Mouse (Mus musculus) ES-Bruce4 (cell line): ENCODE data around the gene Nuf2. TPM values are rescaled to one million over a fixed set of nuclear protein-coding genes. Genes with fewer than 3 reads are reported as not detected.
A peak's percentile ranks its signal among the peaks of the same experiment; 100 is the strongest.

Experiments
- H3K27ac ChIP-seq: 2 replicates; pipeline ENCODE4 v1.5.1; 2012; ENCODE audit warnings: low read length, inconsistent platforms; ENCODE audit not compliant: insufficient read depth
- H3K27me3 ChIP-seq: 2 replicates; pipeline ENCODE4 v1.6.1; 2012; ENCODE audit warnings: mild to moderate bottlenecking, low read length, inconsistent platforms; ENCODE audit not compliant: control insufficient read depth, poor library complexity, insufficient read depth, severe bottlenecking
- H3K36me3 ChIP-seq: 2 replicates; pipeline ENCODE4 v1.6.1; 2012; ENCODE audit warnings: inconsistent platforms, mild to moderate bottlenecking, low read length, moderate library complexity; ENCODE audit not compliant: control insufficient read depth, poor library complexity, insufficient read depth, severe bottlenecking
- H3K4me1 ChIP-seq: one replicate; pipeline ENCODE4 v1.8.1; 2011; ENCODE audit warnings: low read length; ENCODE audit not compliant: control insufficient read depth, insufficient read depth
- H3K4me3 ChIP-seq: 2 replicates; pipeline ENCODE4 v1.5.1; 2011; ENCODE audit warnings: low read depth, mild to moderate bottlenecking, low read length
- H3K9ac ChIP-seq: 2 replicates; pipeline ENCODE4 v1.6.1; 2012; ENCODE audit warnings: low read depth, mild to moderate bottlenecking, inconsistent platforms; ENCODE audit not compliant: poor library complexity, severe bottlenecking
- H3K9me3 ChIP-seq: replicated peaks from 2 replicates; pipeline ENCODE4 v1.6.1; 2012; ENCODE audit warnings: mild to moderate bottlenecking, low read length, inconsistent platforms; ENCODE audit not compliant: control insufficient read depth, poor library complexity, insufficient read depth, severe bottlenecking
- CTCF ChIP-seq: IDR thresholded peaks from one replicate; pipeline ENCODE4 v1.8.1; 2011; ENCODE audit warnings: low read depth, low read length
- EP300 ChIP-seq: IDR thresholded peaks from 2 replicates; pipeline ENCODE4 v1.6.1; 2011; ENCODE audit warnings: low read depth, low read length; ENCODE audit not compliant: insufficient read depth
- POLR2A ChIP-seq: IDR thresholded peaks from one replicate; pipeline ENCODE4 v1.8.1; 2011; ENCODE audit warnings: low read length; ENCODE audit not compliant: insufficient read depth
- polyA plus RNA-seq: library from polyadenylated mRNA; stranded (reverse); fragments of >200 nt; gene quantifications from 2 replicates; pipeline ENCODE4 v1.2.4, GENCODE M21; 2011; ENCODE audit warnings: low read depth; ENCODE audit not compliant: missing spikeins, insufficient read depth, insufficient read length

Gene Nuf2
- polyA plus RNA-seq, 1 experiment: 58.3 TPM

DNA sequence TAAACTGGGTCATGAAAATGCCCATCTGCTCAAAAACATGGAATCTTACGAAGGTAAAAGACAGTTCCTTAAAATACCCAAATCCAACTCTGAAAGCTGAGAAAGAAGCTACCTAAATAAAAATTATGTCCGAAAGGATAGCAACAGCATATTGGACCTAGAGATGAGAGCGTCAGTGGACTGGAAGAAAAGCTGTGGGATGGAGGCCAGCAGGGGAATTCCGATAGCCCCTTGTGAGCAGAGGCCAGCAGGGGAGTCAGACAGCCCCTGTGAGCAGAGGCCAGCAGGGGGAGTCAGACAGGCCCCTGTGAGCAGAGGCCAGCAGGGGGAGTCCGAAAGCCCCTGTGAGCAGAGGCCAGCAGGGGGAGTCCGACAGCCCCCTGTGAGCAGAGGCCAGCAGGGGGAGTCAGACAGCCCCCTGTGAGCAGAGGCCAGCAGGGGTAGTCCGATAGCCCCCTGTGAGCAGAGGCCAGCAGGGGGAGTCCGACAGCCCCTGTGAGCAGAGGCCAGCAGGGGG, 13.8 kb downstream of the Nuf2 start:
- Histone ChIP-seq H3K4me3 (no peak overlapping the region), H3K9ac (no peak overlapping the region), H3K4me1 (no peaks in the 10 kb centered on the region), H3K36me3 (peaks cover 24% of the 10 kb centered on the region), H3K27ac (no peak overlapping the region), H3K27me3 (no peaks in the 10 kb centered on the region), H3K9me3 (no peaks in the 10 kb centered on the region)
- TF ChIP-seq EP300 (no peak), CTCF (peak; percentile 3), POLR2A (no peak)

DNA sequence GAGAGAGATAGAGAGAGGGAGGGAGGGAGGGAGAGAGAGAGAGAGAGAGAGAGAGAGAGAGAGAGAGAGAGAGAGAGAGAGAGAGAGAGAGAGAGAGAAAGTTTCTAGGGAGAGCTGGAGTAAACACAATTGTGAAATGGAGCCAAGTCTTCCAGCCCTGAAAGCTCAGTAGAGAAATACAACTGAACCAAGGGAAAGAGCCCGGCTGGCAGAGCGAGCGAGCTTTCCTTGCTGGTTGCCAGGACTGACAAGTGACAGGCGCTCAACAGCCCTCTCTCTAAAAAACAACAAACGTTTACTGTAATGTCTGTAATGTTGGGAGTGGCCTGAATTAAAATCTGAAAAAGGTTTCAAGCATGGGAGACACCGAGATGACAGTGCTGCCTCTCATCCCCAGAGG, 24.9 kb downstream of the Nuf2 start:
- Histone ChIP-seq H3K9ac (no peak overlapping the region), H3K9me3 (no peaks in the 10 kb centered on the region), H3K4me1 (no peaks in the 10 kb centered on the region), H3K27ac (no peak overlapping the region), H3K36me3 (peaks cover 44% of the 10 kb centered on the region), H3K27me3 (no peaks in the 10 kb centered on the region), H3K4me3 (no peak overlapping the region)
- no peak for TF ChIP-seq EP300

DNA sequence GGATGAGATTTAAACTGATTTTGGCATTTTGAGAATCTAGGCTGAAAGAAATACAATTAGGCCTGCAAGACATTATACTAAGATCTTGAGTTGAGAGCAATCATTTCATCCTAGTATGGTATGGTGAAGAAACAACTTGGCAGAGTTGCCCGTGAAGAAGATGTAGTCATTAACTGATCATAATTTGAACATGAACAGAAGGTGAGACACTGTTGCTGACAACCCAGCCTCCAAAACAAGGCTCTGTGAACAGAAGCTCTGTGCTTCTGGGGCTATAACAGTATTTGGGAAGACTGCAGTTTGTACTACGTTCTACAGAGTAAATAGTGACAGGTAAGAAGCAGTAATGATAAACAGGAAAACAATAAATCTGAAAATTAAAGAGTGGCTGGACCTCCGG, 28.4 kb downstream of the Nuf2 start:
- TF ChIP-seq POLR2A: no peak
- no peak for TF ChIP-seq EP300
- no peak for TF ChIP-seq CTCF
- Histone ChIP-seq H3K27me3 (no peaks in the 10 kb centered on the region), H3K4me3 (no peak overlapping the region), H3K27ac (no peak overlapping the region), H3K36me3 (peaks cover 47% of the 10 kb centered on the region), H3K9ac (no peak overlapping the region), H3K4me1 (no peaks in the 10 kb centered on the region), H3K9me3 (no peaks in the 10 kb centered on the region)

DNA sequence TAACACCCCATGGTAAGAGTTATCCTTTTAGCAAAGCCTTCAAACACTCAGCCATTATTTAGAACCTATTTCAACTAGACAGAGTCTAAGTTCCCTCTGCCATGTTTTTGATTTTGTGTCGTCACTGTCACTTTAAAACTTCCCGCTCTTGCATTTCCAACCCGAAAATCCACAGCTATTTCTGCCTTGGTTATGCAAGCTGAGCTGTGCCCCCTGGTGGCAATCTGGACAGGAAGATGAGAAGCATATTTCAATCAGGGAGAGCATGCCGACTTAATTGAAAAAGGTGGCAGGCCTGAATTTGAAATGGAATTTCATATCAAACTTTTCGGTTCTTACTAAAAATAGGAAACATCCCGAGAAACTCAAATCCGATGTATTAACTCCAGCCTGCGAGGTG, 35.6 kb downstream of the Nuf2 start:
- Histone ChIP-seq H3K4me3 (no peak overlapping the region), H3K27ac (no peak overlapping the region), H3K9me3 (no peaks in the 10 kb centered on the region), H3K9ac (no peak overlapping the region), H3K27me3 (no peaks in the 10 kb centered on the region), H3K4me1 (no peaks in the 10 kb centered on the region), H3K36me3 (peaks cover 6% of the 10 kb centered on the region)
- TF ChIP-seq EP300 (no peak), CTCF (peak; percentile 6), POLR2A (no peak)

DNA sequence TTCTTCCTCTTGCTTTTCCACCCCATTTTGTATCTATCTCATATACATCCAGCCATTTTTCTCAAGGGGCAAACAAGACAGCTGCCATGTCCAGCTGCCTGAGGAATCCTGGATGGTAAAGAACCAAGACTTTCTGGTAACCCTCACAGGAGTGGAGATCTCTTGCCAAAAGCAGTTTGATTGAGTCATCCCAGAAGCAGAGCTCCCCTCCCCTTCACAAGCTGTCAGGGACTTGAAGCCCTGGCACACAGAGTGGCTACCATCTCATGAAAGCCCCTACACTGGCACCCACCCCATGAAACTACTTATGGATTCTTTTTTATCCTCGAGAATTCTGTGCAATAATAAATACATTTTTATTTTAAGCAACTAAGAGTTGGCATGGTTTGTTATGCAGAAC, 39.7 kb downstream of the Nuf2 start:
- no peak overlapping the region for H3K9ac ChIP-seq
- H3K36me3 ChIP-seq: no peaks in the 10 kb centered on the region
- no peak overlapping the region for H3K27ac ChIP-seq
- TF ChIP-seq CTCF: no peak
- no peak for TF ChIP-seq EP300
- TF ChIP-seq POLR2A: no peak
- H3K4me1 ChIP-seq: no peaks in the 10 kb centered on the region
- H3K27me3 ChIP-seq: no peaks in the 10 kb centered on the region
- no peaks in the 10 kb centered on the region for H3K9me3 ChIP-seq
- no peak overlapping the region for H3K4me3 ChIP-seq

DNA sequence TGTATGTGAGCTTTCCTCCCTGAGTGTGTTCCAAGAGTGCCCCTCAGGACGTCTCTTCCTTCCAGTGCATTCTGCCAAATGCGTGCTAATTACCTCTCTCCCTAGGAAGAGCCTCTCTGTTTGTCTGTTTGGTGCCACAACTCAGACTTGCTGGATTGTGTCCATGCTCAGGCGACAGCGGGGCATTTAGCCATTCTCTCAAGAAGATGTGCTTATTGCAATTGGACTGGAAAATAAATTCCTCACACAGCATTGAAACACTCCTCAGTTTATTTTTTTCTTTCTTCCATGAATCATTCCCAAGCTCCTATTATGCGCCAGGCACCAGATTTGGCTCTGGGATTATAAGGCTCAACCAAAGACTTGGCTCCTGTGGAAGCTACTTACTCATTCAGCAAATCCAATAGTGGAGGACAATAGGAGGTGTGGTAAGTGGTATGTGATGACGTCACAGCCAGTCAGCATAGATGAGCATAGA, 45.8 kb downstream of the Nuf2 start:
- no peaks in the 10 kb centered on the region; the same call in 1 of the 2 replicates for H3K27me3 ChIP-seq
- H3K4me3 ChIP-seq: no peak overlapping the region
- H3K36me3 ChIP-seq: no peaks in the 10 kb centered on the region
- H3K9ac ChIP-seq: no peak overlapping the region
- no peaks in the 10 kb centered on the region for H3K4me1 ChIP-seq
- TF ChIP-seq CTCF: no peak
- no peak for TF ChIP-seq POLR2A
- TF ChIP-seq EP300: no peak
- H3K27ac ChIP-seq: no peak overlapping the region
- H3K9me3 ChIP-seq: no peaks in the 10 kb centered on the region
